Mouse (Mus musculus) forebrain, embryonic 14.5 days (tissue): ENCODE measurements around the gene 1700001L19Rik. TPM values are rescaled to one million over a fixed set of nuclear protein-coding genes. Genes with fewer than 3 reads are reported as not detected.

ENCODE experiments used
- ATAC-seq: fragments of 200-750 bp; cut with Nextera tagmentation; 2 replicates; pipeline ENCODE4 v1.8.0; 2017; ENCODE audit warnings: mild to moderate bottlenecking, moderate library complexity
- DNase-seq: peaks from one replicate; pipeline ENCODE4 v3.0.0-alpha.2; 2015; ENCODE audit warnings: low spot score
- H3K27ac ChIP-seq: fragments of 300-500 bp; sonication (generic); 2 replicates; pipeline ENCODE4 v1.5.1; 2014; ENCODE audit warnings: low read depth, mild to moderate bottlenecking, control low read depth, low read length, moderate library complexity
- H3K27me3 ChIP-seq: fragments of 300-500 bp; sonication (generic); replicated peaks from 2 replicates; pipeline ENCODE4 v1.6.1; 2014; ENCODE audit warnings: low read length, control low read depth, mixed read lengths; ENCODE audit not compliant: control insufficient read depth, insufficient read depth
- H3K36me3 ChIP-seq: fragments of 300-500 bp; sonication (generic); 2 replicates; pipeline ENCODE4 v1.6.1; 2014; ENCODE audit warnings: low read length, control low read depth; ENCODE audit not compliant: control insufficient read depth, insufficient read depth
- H3K4me1 ChIP-seq: fragments of 300-500 bp; sonication (generic); 2 replicates; pipeline ENCODE4 v1.6.1; 2014; ENCODE audit warnings: antibody characterized with exemption, low read length, control low read depth; ENCODE audit not compliant: control insufficient read depth, insufficient read depth
- H3K4me2 ChIP-seq: fragments of 300-500 bp; sonication (generic); 2 replicates; pipeline ENCODE4 v1.6.1; 2014; ENCODE audit warnings: mild to moderate bottlenecking, control low read depth, low read length
- H3K4me3 ChIP-seq: fragments of 300-500 bp; sonication (generic); 2 replicates; pipeline ENCODE4 v1.5.1; 2014; ENCODE audit warnings: low read depth, low read length, control low read depth
- H3K9ac ChIP-seq: fragments of 300-500 bp; sonication (generic); 2 replicates; pipeline ENCODE4 v1.6.1; 2014; ENCODE audit warnings: mild to moderate bottlenecking, low read length, control low read depth, moderate library complexity
- H3K9me3 ChIP-seq: fragments of 300-500 bp; sonication (generic); replicated peaks from 2 replicates; pipeline ENCODE4 v1.6.1; 2016; ENCODE audit warnings: low read length, control low read depth, mixed read lengths; ENCODE audit not compliant: control insufficient read depth
- WGBS: fragments of 180-500 bp; shearing (Covaris S2); extraction: QIAGEN DNeasy Blood & Tissue Kit; methylation state at CpG from one replicate; pipeline ENCODE4 v1.1.7; 2014; 5-methylcytosine and 5-hydroxymethylcytosine counted together
- polyA plus RNA-seq: library from polyadenylated mRNA; unstranded; fragments of >200 nt; fragmentation: Nextera tagmentation; extraction: Ambion mirVana; gene quantifications from 2 replicates; pipeline ENCODE4 v1.2.1, GENCODE M21; 2014

1700001L19Rik gene
- polyA plus RNA-seq, 1 experiment from 2014 or later, result 3.3 TPM

DNA sequence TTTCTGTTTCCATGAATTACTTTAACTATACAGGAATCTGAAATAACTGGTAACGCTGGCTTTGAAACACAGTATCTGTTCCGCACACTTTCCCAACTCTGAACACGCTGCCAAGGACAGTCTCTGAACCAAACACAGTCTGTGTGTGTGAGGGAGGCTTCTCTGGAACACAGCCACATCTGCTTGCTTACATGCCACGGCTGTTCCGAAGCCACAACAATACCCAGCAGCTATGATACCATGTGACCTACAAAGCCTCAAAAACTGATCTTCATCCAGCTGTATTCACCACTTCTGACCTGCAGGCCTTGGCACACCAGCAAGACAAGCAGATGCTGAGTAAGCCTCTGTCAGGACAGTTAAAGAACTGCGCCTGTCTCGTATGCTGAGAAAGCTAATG is 19.3 kb upstream of the 1700001L19Rik start:
- Histone ChIP-seq H3K36me3 (peaks cover 33% of the 10 kb centered on the region), H3K9me3 (no peaks in the 10 kb centered on the region), H3K27me3 (no peaks in the 10 kb centered on the region), H3K27ac (no peak overlapping the region), H3K4me1 (peaks cover 6% of the 10 kb centered on the region), H3K4me2 (no peak overlapping the region), H3K4me3 (no peak overlapping the region), H3K9ac (no peak overlapping the region)
- WGBS, result 89% methylated on average over 7 of the region's 7 CpGs
- DNase-seq (no peak), ATAC-seq (no peak)

DNA sequence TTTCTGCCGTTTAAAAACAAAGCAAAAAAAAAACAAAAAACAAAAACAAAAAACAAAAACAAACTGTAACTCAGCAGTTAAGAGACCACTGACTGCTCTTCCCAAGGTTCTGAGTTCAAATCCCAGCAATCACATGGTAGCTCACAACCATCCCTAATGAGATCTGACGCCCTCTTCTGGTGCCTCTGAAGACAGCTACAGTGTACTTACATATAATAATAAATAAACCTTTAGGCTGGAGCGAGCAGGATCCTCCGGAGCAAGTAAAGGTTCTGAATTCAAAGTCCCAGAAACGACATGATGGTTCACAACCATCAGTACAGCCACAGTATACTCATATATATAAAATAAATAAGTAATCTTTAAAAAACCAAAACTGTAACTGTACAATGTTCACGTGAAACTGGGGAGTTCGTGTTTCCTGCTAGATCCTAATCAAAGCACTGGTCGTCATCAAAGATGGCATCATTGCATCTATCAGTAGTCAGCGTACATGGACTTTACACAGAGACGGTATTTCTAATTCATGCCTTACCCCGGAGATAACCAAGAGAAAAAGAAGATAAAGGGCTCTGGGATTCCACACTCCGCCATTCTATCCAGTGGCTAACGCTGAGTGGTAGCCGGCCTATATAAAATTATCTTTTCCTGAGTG is 16.0 kb upstream of the 1700001L19Rik start:
- 28% methylated on average over 14 of the region's 14 CpGs for WGBS
- peak overlapping the region; percentile 78 for H3K4me3 ChIP-seq
- 0 out of 2 replicates have a peak overlapping the region, but pooled peaks have one; percentile 52 for H3K27ac ChIP-seq
- H3K9ac ChIP-seq, result peak overlapping the region; percentile 73
- peaks cover 9% of the 10 kb centered on the region for H3K4me1 ChIP-seq
- peak overlapping the region; percentile 81 for H3K4me2 ChIP-seq
- no peaks in the 10 kb centered on the region for H3K9me3 ChIP-seq
- H3K27me3 ChIP-seq, result no peaks in the 10 kb centered on the region
- H3K36me3 ChIP-seq, result peaks cover 43% of the 10 kb centered on the region
- DNase-seq (no peak), ATAC-seq (no peak)

DNA sequence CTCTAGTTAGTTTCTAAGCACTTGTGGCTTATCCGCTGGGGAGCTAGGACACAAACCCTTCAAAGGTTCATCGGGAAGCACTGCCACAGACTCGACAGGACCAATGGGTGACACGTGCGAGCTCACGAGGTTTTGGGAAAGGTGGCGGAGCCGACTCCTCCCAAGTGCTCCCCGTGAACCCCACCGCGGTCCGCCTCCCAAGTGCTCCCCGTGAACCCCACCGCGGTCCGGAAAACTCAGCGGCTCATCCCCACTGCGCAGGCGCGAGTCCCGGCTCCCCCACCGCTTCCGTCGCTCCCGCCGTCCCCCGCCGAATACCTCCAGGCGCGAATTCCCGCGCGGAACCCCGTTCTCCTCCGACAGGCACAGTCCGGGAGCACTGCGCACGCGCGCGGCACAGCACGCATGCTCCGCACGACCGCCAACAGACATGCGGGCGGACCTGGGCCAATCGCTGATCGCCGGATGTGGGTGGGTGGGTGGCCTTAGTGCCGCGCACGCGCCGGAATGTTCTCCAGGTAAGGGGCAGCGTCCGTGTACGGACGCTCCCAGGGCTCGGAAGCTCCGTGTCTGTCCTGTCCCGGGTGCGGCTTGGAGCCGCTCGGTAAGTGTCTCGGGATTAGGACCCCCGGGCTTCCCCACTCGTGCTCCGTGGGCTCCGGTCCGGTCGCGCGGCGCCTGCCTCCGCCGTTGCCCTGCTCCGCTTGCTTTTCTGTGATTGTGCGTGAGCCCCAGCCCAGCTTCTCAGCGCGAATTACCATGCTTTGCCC is 15.3 kb upstream of the 1700001L19Rik start, which contains the start of the genes Mtrr and Fastkd3:
TSS of gene Mtrr (minus strand) at position 403 of the 770 bp plus-strand sequence.
TSS of gene Fastkd3 (plus strand) at position 488 of the 770 bp plus-strand sequence.
- DNase-seq (peak; percentile 99), ATAC-seq (peak; percentile 100)
- H3K4me3 ChIP-seq, result peak within 1 kb of the TSS; percentile 78
- no peaks in the 10 kb centered on the region for H3K9me3 ChIP-seq
- peak within 1 kb of the TSS; percentile 52; the same call in 1 of the 2 replicates for H3K27ac ChIP-seq
- H3K9ac ChIP-seq, result peak within 1 kb of the TSS; percentile 73
- peaks cover 36% of the 10 kb centered on the region for H3K36me3 ChIP-seq
- H3K4me1 ChIP-seq, result peaks cover 9% of the 10 kb centered on the region
- peak within 1 kb of the TSS; percentile 81 for H3K4me2 ChIP-seq
- H3K27me3 ChIP-seq, result no peaks in the 10 kb centered on the region
- under 1% methylated on average over 81 of the region's 81 CpGs for WGBS

DNA sequence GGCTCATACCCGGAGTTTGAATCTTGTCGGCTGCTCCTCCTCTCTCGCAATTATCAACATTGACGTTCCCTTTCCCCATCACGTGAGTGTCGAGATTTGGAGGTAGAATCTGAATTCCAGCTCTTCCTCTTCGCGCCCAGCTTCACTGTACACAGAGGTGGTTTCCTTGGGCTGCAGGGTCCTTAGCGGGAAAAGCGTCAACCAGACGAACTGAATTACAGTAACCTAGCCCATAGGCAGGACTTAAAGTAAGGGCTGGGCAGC is 14.8 kb upstream of the 1700001L19Rik start:
- no peak for DNase-seq
- Histone ChIP-seq H3K4me1 (peaks cover 9% of the 10 kb centered on the region), H3K4me2 (peak overlapping the region; percentile 81), H3K9me3 (no peaks in the 10 kb centered on the region), H3K27me3 (no peaks in the 10 kb centered on the region), H3K4me3 (peak overlapping the region; percentile 78), H3K27ac (peak overlapping the region; percentile 33; the same call in 1 of the 2 replicates), H3K9ac (peak overlapping the region; percentile 73), H3K36me3 (peaks cover 32% of the 10 kb centered on the region)
- 1% methylated on average over 11 of the region's 11 CpGs for WGBS
- ATAC-seq, result peak; percentile 3

DNA sequence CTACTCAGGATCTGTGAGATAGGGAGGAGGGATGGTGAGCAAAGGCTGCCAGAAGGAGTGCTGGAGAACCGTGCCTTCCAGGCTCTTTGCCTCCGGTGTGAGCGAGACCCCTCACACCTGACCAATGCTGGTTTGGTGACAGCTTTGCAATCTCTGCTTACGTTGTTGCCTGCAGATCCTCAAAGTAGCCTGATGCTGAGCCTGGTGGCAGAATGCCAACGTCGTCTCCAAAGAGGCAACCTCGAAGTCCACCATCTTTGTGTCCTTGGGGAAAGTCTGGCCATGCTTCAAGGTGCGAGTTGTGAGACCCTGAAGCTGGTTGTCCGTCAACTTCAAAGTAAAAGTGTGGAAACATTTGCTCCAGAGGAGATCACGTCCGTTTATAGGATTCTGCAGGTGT is 13.3 kb upstream of the 1700001L19Rik start:
- no peak overlapping the region for H3K9ac ChIP-seq
- ATAC-seq, result no peak
- 93% methylated on average over 11 of the region's 11 CpGs for whole genome bisulfite sequencing

DNA sequence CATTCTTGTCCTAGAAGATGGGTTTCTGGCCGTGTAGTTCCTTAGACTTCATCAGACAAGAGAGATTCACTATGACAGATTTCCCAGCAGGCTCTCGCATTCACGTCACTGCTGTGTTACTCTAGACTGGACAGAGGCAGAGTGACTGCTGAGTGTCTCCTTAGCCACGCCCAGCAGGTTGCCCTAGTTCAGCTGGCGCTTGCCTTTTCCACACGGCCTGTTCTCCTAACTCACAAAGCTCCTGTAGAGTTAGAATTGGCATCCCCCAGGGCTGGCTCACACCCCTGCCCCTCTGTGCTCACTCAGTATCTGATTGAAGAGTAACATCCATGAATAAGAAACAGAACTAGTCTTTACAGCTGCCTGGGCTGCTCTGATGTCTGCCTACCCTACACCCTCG is 11.8 kb upstream of the 1700001L19Rik start:
- Histone ChIP-seq H3K9ac (no peak overlapping the region), H3K27ac (no peak overlapping the region), H3K4me3 (no peak overlapping the region), H3K36me3 (peaks cover 58% of the 10 kb centered on the region), H3K27me3 (no peaks in the 10 kb centered on the region), H3K4me1 (peaks cover 9% of the 10 kb centered on the region), H3K4me2 (no peak overlapping the region), H3K9me3 (no peaks in the 10 kb centered on the region)
- ATAC-seq, result no peak
- WGBS, result 84% methylated on average over 7 of the region's 7 CpGs
- DNase-seq, result no peak

More for the DNA sequence above, 13.3 kb upstream of the 1700001L19Rik start:
- H3K4me1 ChIP-seq, result peaks cover 9% of the 10 kb centered on the region
- no peaks in the 10 kb centered on the region for H3K9me3 ChIP-seq
- no peak overlapping the region for H3K4me2 ChIP-seq
- no peak overlapping the region for H3K27ac ChIP-seq
- no peak for DNase-seq
- peaks cover 45% of the 10 kb centered on the region for H3K36me3 ChIP-seq
- no peak overlapping the region for H3K4me3 ChIP-seq
- no peaks in the 10 kb centered on the region for H3K27me3 ChIP-seq

DNA sequence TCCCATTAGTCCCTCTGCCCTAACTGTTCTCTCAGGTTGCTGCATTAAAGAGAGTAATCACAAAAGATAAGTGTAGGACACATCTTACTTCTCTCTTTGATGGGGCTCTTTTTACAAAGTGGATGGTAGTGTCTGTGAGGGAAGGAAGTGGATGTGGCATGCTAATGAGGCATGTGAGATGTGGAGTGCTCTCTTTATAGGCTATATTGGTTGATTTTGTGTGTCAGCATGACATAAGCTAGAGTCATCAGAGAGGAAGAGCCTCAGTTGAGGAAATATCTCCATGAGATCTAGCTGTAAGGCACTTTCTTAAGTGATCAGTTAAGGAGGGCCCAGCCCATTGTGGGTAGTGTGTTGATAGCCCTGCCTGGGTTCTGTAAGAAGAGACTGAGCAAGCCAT is 8.9 kb upstream of the 1700001L19Rik start:
- peaks cover 85% of the 10 kb centered on the region for H3K36me3 ChIP-seq
- H3K4me1 ChIP-seq, result no peaks in the 10 kb centered on the region; the same call in 1 of the 2 replicates
- no peak overlapping the region for H3K9ac ChIP-seq
- no peak overlapping the region for H3K4me3 ChIP-seq
- no peaks in the 10 kb centered on the region for H3K9me3 ChIP-seq
- no peaks in the 10 kb centered on the region for H3K27me3 ChIP-seq
- H3K4me2 ChIP-seq, result no peak overlapping the region
- no peak for DNase-seq
- H3K27ac ChIP-seq, result no peak overlapping the region
- ATAC-seq, result no peak

DNA sequence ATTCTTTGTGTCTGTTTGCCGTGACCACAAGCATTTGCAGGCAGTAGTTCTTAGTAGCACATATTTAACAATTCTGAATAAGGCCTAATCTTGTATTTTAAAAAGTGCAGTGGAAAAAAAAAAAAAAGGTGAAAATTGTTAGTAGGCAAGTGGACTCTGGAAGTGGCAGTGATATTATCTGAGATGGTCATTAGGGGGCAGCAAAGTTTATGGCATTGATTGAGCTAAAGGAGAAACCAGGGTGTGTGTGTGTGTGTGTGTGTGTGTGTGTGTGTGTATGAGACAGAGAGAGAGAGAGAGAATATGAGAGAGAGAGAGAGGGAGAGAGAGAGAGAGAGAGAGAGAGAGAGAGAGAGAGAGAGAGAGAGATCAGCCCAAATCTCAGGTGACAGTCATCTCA is 3.4 kb upstream of the 1700001L19Rik start:
- DNase-seq, result peak; percentile 58
- no peaks in the 10 kb centered on the region for H3K27me3 ChIP-seq

DNA sequence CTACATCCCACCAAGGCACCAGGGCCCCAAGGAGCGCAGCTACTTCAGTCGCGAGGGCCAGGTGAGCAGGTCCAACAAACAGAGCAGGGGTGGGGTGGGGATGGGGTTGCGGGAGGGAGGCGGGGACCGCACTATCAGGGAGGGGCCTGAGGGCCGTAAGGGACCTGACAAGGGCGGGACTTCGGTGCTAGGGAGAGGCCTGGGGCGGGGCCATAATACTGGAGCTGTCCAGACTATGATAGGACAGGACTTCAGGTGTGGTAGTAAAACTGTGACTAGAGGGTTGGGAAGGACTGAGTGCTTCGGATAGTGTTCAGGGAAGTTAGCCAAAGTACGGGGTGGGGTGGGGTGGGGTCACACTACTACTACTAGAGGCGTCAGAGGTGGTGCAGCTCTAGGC is 446 bp downstream of the 1700001L19Rik start:
- DNase-seq (no peak), ATAC-seq (0 out of 2 replicates have a peak, but pooled peaks have one; percentile 40)
- Histone ChIP-seq H3K4me2 (peak overlapping the region; percentile 41), H3K9ac (peak overlapping the region; percentile 40; the same call in 1 of the 2 replicates), H3K4me1 (no peaks in the 10 kb centered on the region), H3K27ac (no peak overlapping the region), H3K9me3 (no peaks in the 10 kb centered on the region), H3K27me3 (no peaks in the 10 kb centered on the region), H3K36me3 (peaks cover 6% of the 10 kb centered on the region), H3K4me3 (peak overlapping the region; percentile 16)
- WGBS, result 14% methylated on average over 13 of the region's 13 CpGs

More for the DNA sequence above, 3.4 kb upstream of the 1700001L19Rik start:
- WGBS, result 84% methylated on average over 1 of the region's 1 CpGs
- Histone ChIP-seq H3K4me3 (no peak overlapping the region), H3K27ac (no peak overlapping the region), H3K9me3 (no peaks in the 10 kb centered on the region), H3K4me2 (no peak overlapping the region), H3K36me3 (peaks cover 43% of the 10 kb centered on the region), H3K4me1 (no peaks in the 10 kb centered on the region), H3K9ac (no peak overlapping the region)
- ATAC-seq, result no peak
